Mouse (Mus musculus) limb, embryonic 14.5 days (tissue): ENCODE measurements around the gene Nfyb. TPM values are rescaled to one million over a fixed set of nuclear protein-coding genes. Genes with fewer than 3 reads are reported as not detected.

Experiments used
- ATAC-seq: fragments of 200-750 bp; cut with Nextera tagmentation; 2 replicates; pipeline ENCODE4 v1.8.0; 2017; ENCODE audit warnings: low read depth, moderate number of reproducible peaks, moderate TSS enrichment; ENCODE audit not compliant: low FRiP score
- DNase-seq: peaks from one replicate; pipeline ENCODE4 v3.0.0-alpha.2; 2015; ENCODE audit warnings: low spot score
- H3K27ac ChIP-seq: fragments of 300-500 bp; sonication (generic); replicated peaks from 2 replicates; pipeline ENCODE4 v1.5.1; 2014; ENCODE audit warnings: low read depth, mild to moderate bottlenecking, low read length, moderate library complexity, mixed read lengths
- H3K27me3 ChIP-seq: fragments of 300-500 bp; sonication (generic); 2 replicates; pipeline ENCODE4 v1.6.1; 2014; ENCODE audit warnings: low read length, mixed read lengths; ENCODE audit not compliant: control insufficient read depth, insufficient read depth
- H3K36me3 ChIP-seq: fragments of 300-500 bp; sonication (generic); 2 replicates; pipeline ENCODE4 v1.6.1; 2014; ENCODE audit warnings: mild to moderate bottlenecking, low read length, moderate library complexity, mixed read lengths; ENCODE audit not compliant: control insufficient read depth, insufficient read depth
- H3K4me1 ChIP-seq: fragments of 300-500 bp; sonication (generic); 2 replicates; pipeline ENCODE4 v1.6.1; 2014; ENCODE audit warnings: antibody characterized with exemption, low read length, mixed read lengths; ENCODE audit not compliant: control insufficient read depth, insufficient read depth
- H3K4me2 ChIP-seq: fragments of 300-500 bp; sonication (generic); replicated peaks from 2 replicates; pipeline ENCODE4 v1.6.1; 2014; ENCODE audit warnings: low read depth, mild to moderate bottlenecking, low read length, moderate library complexity; ENCODE audit not compliant: severe bottlenecking
- H3K4me3 ChIP-seq: fragments of 300-500 bp; sonication (generic); replicated peaks from 2 replicates; pipeline ENCODE4 v1.5.1; 2014; ENCODE audit warnings: low read length
- H3K9ac ChIP-seq: fragments of 300-500 bp; sonication (generic); 2 replicates; pipeline ENCODE4 v1.6.1; 2014; ENCODE audit warnings: mild to moderate bottlenecking, low read depth, low read length, moderate library complexity; ENCODE audit not compliant: severe bottlenecking
- H3K9me3 ChIP-seq: fragments of 300-500 bp; sonication (generic); 2 replicates; pipeline ENCODE4 v1.6.1; 2016; ENCODE audit warnings: low read length; ENCODE audit not compliant: control insufficient read depth
- POLR2A ChIP-seq: fragments of 200-500 bp; IDR thresholded peaks from 2 replicates; pipeline ENCODE4 v1.8.0; 2012; ENCODE audit warnings: inconsistent platforms, mild to moderate bottlenecking, moderate library complexity, borderline replicate concordance; ENCODE audit not compliant: insufficient read depth, insufficient read length; ENCODE audit errors: extremely low read depth
- WGBS: fragments of 180-500 bp; shearing (Covaris S2); extraction: QIAGEN DNeasy Blood & Tissue Kit; methylation state at CpG from one replicate; pipeline ENCODE4 v1.1.7; 2014; 5-methylcytosine and 5-hydroxymethylcytosine counted together
- polyA plus RNA-seq, 2 experiments: library from polyadenylated mRNA; depleted of rRNA in 1 of 2; stranded (reverse) in 1 of 2; unstranded in 1 of 2; fragments of >200 nt; fragmentation: Nextera tagmentation in 1 of 2; extraction: Ambion mirVana in 1 of 2; gene quantifications; 2 replicates each; pipeline versions ENCODE4 v1.2.1 to v1.2.3; 2012 to 2014

The Nfyb gene
- polyA plus RNA-seq (2012; rRNA removed) (41.3 and 41.5 TPM in 2 replicates), polyA plus RNA-seq (2014; fragmentation: Nextera tagmentation; extraction: Ambion mirVana) (41.0 and 54.2 TPM in 2 replicates)

- H3K27me3 ChIP-seq: no peaks in the 10 kb centered on the region
- ATAC-seq (peak; percentile 96), DNase-seq (peak; percentile 98)
- whole genome bisulfite sequencing: under 1% methylated on average over 39 of the region's 68 CpGs
- H3K4me2 ChIP-seq: peak within 1 kb of the TSS; percentile 71
- TF ChIP-seq POLR2A: peak; percentile 91; the same call in 1 of the 2 replicates
- peak within 1 kb of the TSS; percentile 89 for H3K4me3 ChIP-seq
- peaks cover 15% of the 10 kb centered on the region for H3K4me1 ChIP-seq
- no peaks in the 10 kb centered on the region for H3K9me3 ChIP-seq
- peak within 1 kb of the TSS; percentile 100 for H3K27ac ChIP-seq
- peaks cover 18% of the 10 kb centered on the region for H3K36me3 ChIP-seq
- H3K9ac ChIP-seq: peak within 1 kb of the TSS; percentile 99
These were observed at the start of gene Nfyb for GRCm38 (mm10) chr10:82763840-82764631. Gene Nfyb, minus strand, starts transcription at chr10:82764144.

- WGBS: 9% methylated on average over 30 of the region's 52 CpGs
- Histone ChIP-seq H3K4me1 (peaks cover 12% of the 10 kb centered on the region), H3K4me2 (peak overlapping the region; percentile 69), H3K36me3 (no peaks in the 10 kb centered on the region), H3K9me3 (no peaks in the 10 kb centered on the region), H3K27me3 (no peaks in the 10 kb centered on the region), H3K27ac (no peak overlapping the region), H3K9ac (peak overlapping the region; percentile 56), H3K4me3 (peak overlapping the region; percentile 49)
- peak; percentile 78 for ATAC-seq
- no peak for TF ChIP-seq POLR2A
- peak; percentile 72 for DNase-seq
These were observed 48.0 kb upstream of the Nfyb start for GRCm38 (mm10) chr10:82811855-82812431.

- Histone ChIP-seq H3K27ac (no peak overlapping the region), H3K4me2 (no peak overlapping the region), H3K9me3 (no peaks in the 10 kb centered on the region), H3K36me3 (no peaks in the 10 kb centered on the region), H3K4me3 (no peak overlapping the region), H3K9ac (no peak overlapping the region), H3K4me1 (peaks cover 8% of the 10 kb centered on the region), H3K27me3 (no peaks in the 10 kb centered on the region)
- WGBS: 33% methylated on average over 3 of the region's 3 CpGs
- ATAC-seq (no peak), DNase-seq (no peak)
- no peak for TF ChIP-seq POLR2A
These were observed 45.4 kb upstream of the Nfyb start for GRCm38 (mm10) chr10:82809352-82809751.

- Histone ChIP-seq H3K4me1 (peaks cover 6% of the 10 kb centered on the region; the same call in 1 of the 2 replicates), H3K9ac (no peak overlapping the region), H3K36me3 (no peaks in the 10 kb centered on the region), H3K27me3 (no peaks in the 10 kb centered on the region), H3K4me3 (no peak overlapping the region), H3K27ac (no peak overlapping the region), H3K9me3 (no peaks in the 10 kb centered on the region), H3K4me2 (no peak overlapping the region)
- no peak for TF ChIP-seq POLR2A
- DNase-seq: no peak
- WGBS: 73% methylated on average over 8 of the region's 8 CpGs
- ATAC-seq: no peak
These were observed 44.9 kb upstream of the Nfyb start for GRCm38 (mm10) chr10:82808891-82809290.

GRCm38 (mm10) chr10:82808155-82808554 is 44.2 kb upstream of the Nfyb start:
- no peak overlapping the region for H3K27ac ChIP-seq
- no peak for DNase-seq
- no peak overlapping the region for H3K4me2 ChIP-seq
- no peak for TF ChIP-seq POLR2A
- H3K9ac ChIP-seq: no peak overlapping the region
- H3K27me3 ChIP-seq: no peaks in the 10 kb centered on the region
- H3K4me3 ChIP-seq: no peak overlapping the region
- ATAC-seq: no peak
- H3K36me3 ChIP-seq: no peaks in the 10 kb centered on the region
- WGBS: 49% methylated on average over 6 of the region's 6 CpGs
- peaks cover 6% of the 10 kb centered on the region; the same call in 1 of the 2 replicates for H3K4me1 ChIP-seq
- no peaks in the 10 kb centered on the region for H3K9me3 ChIP-seq
